ENCODE assay signal across 26 mouse cellular contexts in the genomic region with DNA sequence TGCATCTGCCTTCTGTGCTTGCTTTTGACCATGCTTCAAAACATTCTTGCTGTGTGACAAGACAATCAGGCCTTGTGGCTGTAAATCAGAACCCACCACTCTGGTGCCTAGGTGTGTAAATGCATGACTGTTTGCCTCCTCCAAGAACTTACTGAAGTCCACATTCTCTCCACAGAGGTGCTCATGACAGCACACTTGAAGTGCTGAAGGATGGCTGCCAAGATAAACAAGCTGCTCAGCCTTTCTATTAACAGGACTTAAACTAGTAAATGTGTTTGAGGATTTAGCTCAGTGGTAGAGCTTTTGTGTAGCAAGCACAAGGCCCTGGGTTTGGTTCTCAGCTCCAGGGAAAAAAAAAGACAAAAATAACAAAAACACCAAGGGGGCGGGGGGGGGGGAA. TPM values are rescaled to one million over a fixed set of nuclear protein-coding genes. Genes with fewer than 3 reads are reported as not detected.
DNase-seq lines count a peak whose midpoint lies in the region; ATAC-seq lines count a peak whose summit lies in the region.
"Had no signal": no experiment of that assay in that cellular context is flagged by ENCODE, and none has a peak within 500 bp of the region (broad histone marks: within the 10 kb centered on the region; RNA-seq: fewer than 3 reads in every experiment).

No protein-coding gene starts in this region.

- no peak for ATAC-seq in embryonic facial prominence, embryonic 14.5 days (ENCODE audit: low read depth)
- peak; percentile 21; the same call in 1 of the 2 replicates for ATAC-seq in intestine, embryonic 16.5 days
- ATAC-seq: activated CD4-positive, CD25-positive, alpha-beta regulatory T cell, adult 4 months; CD4-positive, CD25-positive, alpha-beta regulatory T cell, adult 4 months; hindbrain, postnatal 0 days had no signal

- H3K9me3 ChIP-seq in embryonic facial prominence, embryonic 14.5 days (ENCODE audit: control insufficient read depth, low read length): no peaks in the 10 kb centered on the region
- H3K9me3 ChIP-seq in embryonic facial prominence, embryonic 10.5 days: no peaks in the 10 kb centered on the region
- no peaks in the 10 kb centered on the region for H3K9me3 ChIP-seq in intestine, embryonic 16.5 days (ENCODE audit: control insufficient read depth, low read length)
- H3K9me3 ChIP-seq: embryonic facial prominence, embryonic 15.5 days; hindbrain, embryonic 10.5 days; midbrain, embryonic 10.5 days; stomach, embryonic 15.5 days had no signal

- H3K4me2 ChIP-seq in embryonic facial prominence, embryonic 14.5 days (ENCODE audit: low read depth, low read length): no peak overlapping the region
- no peak overlapping the region for H3K4me2 ChIP-seq in intestine, embryonic 16.5 days (ENCODE audit: low read depth, low read length)
- H3K4me2 ChIP-seq: embryonic facial prominence, embryonic 15.5 days; limb, embryonic 12.5 days; stomach, embryonic 15.5 days had no signal

- peak; percentile 53 for DNase-seq in embryonic facial prominence, embryonic 14.5 days (ENCODE audit: low spot score)
- DNase-seq in embryonic facial prominence, embryonic 10.5 days (ENCODE audit: low spot score): no peak
- DNase-seq in kidney, postnatal 36 days: peak; percentile 8 to 11
- no peak for DNase-seq in kidney, postnatal 4 days
- peak; percentile 49 for DNase-seq in lung, postnatal 14 days
- no peak for DNase-seq in testis, postnatal 14 days (ENCODE audit: low spot score)
- DNase-seq in ovary, postnatal 36 days (ENCODE audit: low spot score): no peak
- DNase-seq: adrenal gland, postnatal 25 days; cerebellum, adult 11 months; cerebellum, postnatal 10 days; heart, adult 11 months; right cerebral cortex, postnatal 25 days; thymus, adult 2 months had no signal

- H3K4me1 ChIP-seq in embryonic facial prominence, embryonic 14.5 days (ENCODE audit: control insufficient read depth, insufficient read depth, low read length): no peaks in the 10 kb centered on the region
- no peaks in the 10 kb centered on the region for H3K4me1 ChIP-seq in embryonic facial prominence, embryonic 10.5 days
- H3K4me1 ChIP-seq in intestine, embryonic 16.5 days (ENCODE audit: control insufficient read depth, insufficient read depth, low read length): peaks cover 29% of the 10 kb centered on the region; the same call in 1 of the 2 replicates
- H3K4me1 ChIP-seq: embryonic facial prominence, embryonic 15.5 days; hindbrain, embryonic 10.5 days; midbrain, embryonic 10.5 days; stomach, embryonic 15.5 days had no signal

- H3K27ac ChIP-seq in embryonic facial prominence, embryonic 14.5 days (replicated peaks; ENCODE audit: low read depth, low read length): no peak overlapping the region
- no peak overlapping the region for H3K27ac ChIP-seq in embryonic facial prominence, embryonic 10.5 days (replicated peaks)
- peak overlapping the region; percentile 78 for H3K27ac ChIP-seq in intestine, embryonic 16.5 days (ENCODE audit: low read length)
- H3K27ac ChIP-seq: embryonic facial prominence, embryonic 15.5 days; hindbrain, embryonic 10.5 days; hindbrain, postnatal 0 days; limb, embryonic 12.5 days; macrophage; midbrain, embryonic 10.5 days; stomach, embryonic 15.5 days had no signal

- H3K9ac ChIP-seq in embryonic facial prominence, embryonic 14.5 days (ENCODE audit: low read depth, low read length): no peak overlapping the region
- no peak overlapping the region for H3K9ac ChIP-seq in intestine, embryonic 16.5 days (ENCODE audit: low read depth, low read length)
- H3K9ac ChIP-seq: embryonic facial prominence, embryonic 15.5 days; limb, embryonic 12.5 days; stomach, embryonic 15.5 days had no signal

- H3K36me3 ChIP-seq in embryonic facial prominence, embryonic 14.5 days (ENCODE audit: control insufficient read depth, insufficient read depth, low read length): no peaks in the 10 kb centered on the region
- no peaks in the 10 kb centered on the region for H3K36me3 ChIP-seq in embryonic facial prominence, embryonic 10.5 days (replicated peaks)
- peaks cover 4% of the 10 kb centered on the region for H3K36me3 ChIP-seq in intestine, embryonic 16.5 days (ENCODE audit: control insufficient read depth, insufficient read depth, low read length)
- H3K36me3 ChIP-seq: embryonic facial prominence, embryonic 15.5 days; hindbrain, embryonic 10.5 days; limb, embryonic 12.5 days; midbrain, embryonic 10.5 days; stomach, embryonic 15.5 days had no signal

- no peak overlapping the region for H3K4me3 ChIP-seq in embryonic facial prominence, embryonic 14.5 days (ENCODE audit: low read depth, low read length)
- no peak overlapping the region for H3K4me3 ChIP-seq in embryonic facial prominence, embryonic 10.5 days
- H3K4me3 ChIP-seq in intestine, embryonic 16.5 days (ENCODE audit: low read length): no peak overlapping the region
- H3K4me3 ChIP-seq: embryonic facial prominence, embryonic 15.5 days; hindbrain, embryonic 10.5 days; limb, embryonic 12.5 days; midbrain, embryonic 10.5 days; stomach, embryonic 15.5 days had no signal

- 94% methylated on average over 1 of the region's 1 CpGs for WGBS in embryonic facial prominence, embryonic 14.5 days
- 78% methylated on average over 1 of the region's 1 CpGs for WGBS in embryonic facial prominence, embryonic 10.5 days
- 100% methylated on average over 1 of the region's 1 CpGs for WGBS in intestine, embryonic 16.5 days

- no peaks in the 10 kb centered on the region for H3K27me3 ChIP-seq in embryonic facial prominence, embryonic 14.5 days (replicated peaks; ENCODE audit: control insufficient read depth, insufficient read depth, low read length)
- no peaks in the 10 kb centered on the region for H3K27me3 ChIP-seq in embryonic facial prominence, embryonic 10.5 days (replicated peaks; ENCODE audit: low read depth, poor library complexity, severe bottlenecking)
- H3K27me3 ChIP-seq in intestine, embryonic 16.5 days (replicated peaks; ENCODE audit: control insufficient read depth, insufficient read depth, low read length): no peaks in the 10 kb centered on the region
- H3K27me3 ChIP-seq: embryonic facial prominence, embryonic 15.5 days; limb, embryonic 12.5 days; stomach, embryonic 15.5 days had no signal

RNA-seq across cellular contexts. Expression of gene Ifne, which starts 46.6 kb away (rescaled TPM):
- polyA plus RNA-seq in embryonic facial prominence, embryonic 14.5 days (2014; fragmentation: Nextera tagmentation; extraction: Ambion mirVana): not detected in 2 replicates
- polyA plus RNA-seq in embryonic facial prominence, embryonic 10.5 days (2016; fragmentation: Nextera tagmentation; extraction: Ambion mirVana): not detected in 2 replicates
- not detected in 2 replicates for polyA plus RNA-seq in intestine, embryonic 16.5 days (2015; fragmentation: Nextera tagmentation; extraction: Ambion mirVana)
- polyA plus RNA-seq: activated CD4-positive, CD25-positive, alpha-beta regulatory T cell, adult 4 months; CD4-positive, CD25-positive, alpha-beta regulatory T cell, adult 4 months; embryonic facial prominence, embryonic 15.5 days; forebrain, embryonic 11.5 days; heart, embryonic 16.5 days; hindbrain, embryonic 10.5 days; hindbrain, postnatal 0 days; limb, embryonic 12.5 days; macrophage; midbrain, embryonic 10.5 days; midbrain, postnatal 0 days; stomach, embryonic 15.5 days; thymus, adult 2 months had no signal

Comparison
In these comparisons a context has a peak if more than half of its experiments do, and no peak if none do; other contexts are left out.
1. DNase-seq: peak in embryonic facial prominence, embryonic 14.5 days (single experiment), kidney, postnatal 36 days (2 of 2) and lung, postnatal 14 days (single experiment); none in embryonic facial prominence, embryonic 10.5 days (single experiment), kidney, postnatal 4 days (0 of 2), testis, postnatal 14 days (single experiment) and ovary, postnatal 36 days (single experiment).